Mouse (Mus musculus): Measurements from ENCODE around the gene Htr5a. TPM values are rescaled to one million over a fixed set of nuclear protein-coding genes. Genes with fewer than 3 reads are reported as not detected.

Htr5a gene
- polyA plus RNA-seq, 1 experiment from 2014 or later = not detected

DNA sequence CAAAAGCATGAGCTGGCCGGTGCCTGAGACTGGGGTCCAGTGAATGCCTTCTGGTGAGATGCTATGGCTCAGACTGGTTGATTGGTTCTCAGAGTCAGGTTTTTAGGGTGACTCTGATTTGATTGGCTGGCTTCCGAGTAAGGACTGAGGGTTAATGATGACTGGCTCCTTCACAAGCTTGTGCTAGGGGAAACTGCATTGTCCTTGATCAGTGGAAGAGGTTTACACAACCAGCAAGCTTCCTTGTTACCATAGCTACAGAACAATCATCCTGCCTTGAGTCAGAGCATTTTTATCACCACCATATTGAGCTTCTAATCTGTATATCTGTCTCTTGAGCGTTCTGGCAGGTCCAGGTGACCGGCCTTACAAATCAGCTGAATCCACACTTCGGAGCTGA, 5.0 kb downstream of the Htr5a start:
- no peak for ATAC-seq (ENCODE audit: insufficient number of reproducible peaks, insufficient read depth, low FRiP score, low TSS enrichment, low read depth)
- no peaks in the 10 kb centered on the region for H3K36me3 ChIP-seq

DNA sequence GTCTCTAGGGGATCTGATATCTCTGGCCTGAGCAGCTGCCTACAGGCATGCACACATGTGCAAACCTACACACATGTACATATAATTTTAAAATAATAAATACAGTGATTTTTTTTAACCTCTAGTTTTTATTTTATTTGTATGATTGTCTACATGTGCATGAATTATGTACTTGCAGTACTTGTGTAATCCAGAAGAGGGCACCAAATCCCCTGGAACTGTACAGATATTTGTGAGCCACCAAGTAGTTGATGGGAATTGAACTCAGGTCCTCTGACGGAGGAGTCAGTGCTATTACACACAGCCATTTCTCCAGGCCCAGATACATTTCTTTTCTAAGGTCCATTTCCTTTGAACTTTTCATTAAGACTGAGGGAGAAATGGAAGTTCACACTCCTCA, 12.3 kb downstream of the Htr5a start:
- WGBS = 59% methylated on average over 1 of the region's 1 CpGs
- no peaks in the 10 kb centered on the region for H3K27me3 ChIP-seq
- no peak overlapping the region for H3K4me3 ChIP-seq
- no peak overlapping the region for H3K27ac ChIP-seq
- no peak for ATAC-seq (ENCODE audit: insufficient number of reproducible peaks, insufficient read depth, low FRiP score, low TSS enrichment, low read depth)
- H3K4me2 ChIP-seq = no peak overlapping the region
- no peak overlapping the region for H3K9ac ChIP-seq
- no peaks in the 10 kb centered on the region for H3K4me1 ChIP-seq
- no peaks in the 10 kb centered on the region for H3K36me3 ChIP-seq
- H3K9me3 ChIP-seq = no peaks in the 10 kb centered on the region

More for the DNA sequence above, 5.0 kb downstream of the Htr5a start:
- no peaks in the 10 kb centered on the region for H3K9me3 ChIP-seq
- WGBS = 76% methylated on average over 5 of the region's 5 CpGs
- H3K4me1 ChIP-seq = 0 out of 2 replicates have a peak, but pooled peaks cover 2% of the 10 kb centered on the region
- H3K4me3 ChIP-seq = no peak overlapping the region
- no peak overlapping the region for H3K27ac ChIP-seq
- no peak overlapping the region for H3K4me2 ChIP-seq
- peaks cover 17% of the 10 kb centered on the region for H3K27me3 ChIP-seq
- no peak overlapping the region for H3K9ac ChIP-seq

- Histone ChIP-seq H3K4me3 (no peak overlapping the region), H3K9me3 (no peaks in the 10 kb centered on the region), H3K36me3 (no peaks in the 10 kb centered on the region), H3K27ac (no peak overlapping the region), H3K4me1 (no peaks in the 10 kb centered on the region), H3K27me3 (no peaks in the 10 kb centered on the region), H3K4me2 (no peak overlapping the region), H3K9ac (no peak overlapping the region)
- ATAC-seq (ENCODE audit: insufficient number of reproducible peaks, insufficient read depth, low FRiP score, low TSS enrichment, low read depth) = no peak
- 71% methylated on average over 2 of the region's 2 CpGs for WGBS
These were observed 13.8 kb downstream of the Htr5a start for GRCm38 (mm10) chr5:27855726-27856125.

DNA sequence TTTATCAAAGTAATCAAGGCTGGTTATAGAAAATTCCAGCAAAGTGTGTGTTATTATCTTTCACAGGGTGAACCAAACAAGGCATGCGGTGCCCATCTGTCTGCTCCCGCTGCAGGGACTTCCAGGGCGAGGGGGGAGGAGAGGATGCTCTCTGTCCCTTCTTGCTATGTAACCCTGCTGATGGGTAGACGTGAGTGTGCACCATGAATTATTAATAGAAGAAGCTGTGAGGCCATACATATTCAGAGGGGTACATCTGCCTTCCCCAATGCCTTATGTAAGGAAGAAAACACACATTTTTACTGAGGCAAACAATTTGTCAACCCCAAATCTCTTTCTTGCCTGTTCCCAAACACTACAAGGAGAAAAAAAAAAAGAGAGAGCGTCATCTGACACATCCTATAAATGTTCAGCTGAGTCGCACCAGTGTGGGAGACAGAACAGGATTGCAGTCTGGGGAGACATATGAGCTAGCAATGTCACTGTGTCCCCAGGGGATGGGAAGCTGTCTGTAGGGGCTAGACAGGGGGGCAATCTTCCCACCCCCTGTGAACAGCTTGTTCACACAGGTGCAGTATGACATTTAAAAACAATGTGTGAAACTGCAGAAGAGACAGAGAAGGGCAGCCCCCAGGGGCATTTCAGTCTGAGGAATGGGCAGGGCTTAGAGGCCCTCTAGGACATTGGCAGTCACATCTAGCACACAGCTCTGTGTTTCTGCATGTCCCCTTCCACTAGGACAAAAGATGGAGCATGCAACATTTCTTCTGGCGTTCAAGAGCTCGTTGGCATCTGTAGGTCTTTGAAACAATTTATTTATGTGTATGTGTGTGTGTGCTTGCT, 31.5 kb downstream of the Htr5a start:
- no peaks in the 10 kb centered on the region for H3K9me3 ChIP-seq

GRCm38 (mm10) chr5:27874211-27874610, 32.3 kb downstream of the Htr5a start:
- Histone ChIP-seq H3K27me3 (no peaks in the 10 kb centered on the region), H3K9ac (no peak overlapping the region), H3K9me3 (no peaks in the 10 kb centered on the region), H3K27ac (no peak overlapping the region), H3K4me2 (no peak overlapping the region), H3K4me3 (no peak overlapping the region), H3K36me3 (no peaks in the 10 kb centered on the region), H3K4me1 (peaks cover 5% of the 10 kb centered on the region)
- WGBS = 68% methylated on average over 5 of the region's 5 CpGs
- ATAC-seq (ENCODE audit: insufficient number of reproducible peaks, insufficient read depth, low FRiP score, low TSS enrichment, low read depth) = no peak

More for the DNA sequence above, 31.5 kb downstream of the Htr5a start:
- Histone ChIP-seq H3K27me3 (no peaks in the 10 kb centered on the region), H3K27ac (no peak overlapping the region), H3K4me2 (no peak overlapping the region), H3K36me3 (no peaks in the 10 kb centered on the region), H3K4me3 (no peak overlapping the region), H3K9ac (no peak overlapping the region), H3K4me1 (peaks cover 5% of the 10 kb centered on the region)
- ATAC-seq (ENCODE audit: insufficient number of reproducible peaks, insufficient read depth, low FRiP score, low TSS enrichment, low read depth) = no peak
- WGBS = 49% methylated on average over 8 of the region's 8 CpGs

DNA sequence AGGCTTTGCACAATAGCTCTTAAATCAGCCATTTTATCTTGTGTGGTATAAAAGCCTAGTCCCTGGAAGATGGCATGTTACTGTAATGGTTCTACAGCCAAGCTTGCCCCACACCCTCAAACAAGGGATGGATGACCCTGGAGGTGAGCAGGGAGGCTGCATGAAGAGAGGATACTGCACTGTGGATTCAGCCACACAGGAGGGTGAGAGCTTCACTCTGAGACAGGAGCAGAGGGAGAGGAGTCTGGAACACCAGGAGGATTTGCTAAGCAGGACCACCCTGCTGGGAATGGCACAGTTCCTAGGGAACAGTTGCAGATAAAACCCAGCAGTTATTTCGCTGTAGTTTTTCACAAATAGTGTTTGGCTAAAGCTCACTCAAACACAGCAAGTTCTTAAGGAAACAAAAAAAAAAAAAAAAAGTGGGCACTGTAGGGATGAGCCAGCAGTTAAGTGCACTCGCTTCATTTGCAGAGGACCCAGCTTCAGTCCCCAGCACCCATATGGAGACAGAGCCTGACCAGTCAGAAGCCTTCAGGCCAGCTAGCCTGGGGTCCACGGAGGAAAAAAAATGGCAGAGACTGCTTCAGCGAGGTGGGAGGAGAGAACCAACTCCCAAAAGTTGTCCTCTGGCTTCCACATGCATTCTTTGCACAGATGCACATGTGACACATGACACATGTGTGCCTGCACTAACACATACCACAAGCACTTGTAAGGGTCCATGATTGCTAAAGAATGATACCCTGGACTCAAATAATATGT, 33.6 kb downstream of the Htr5a start:
- H3K4me1 ChIP-seq = peaks cover 5% of the 10 kb centered on the region
- H3K36me3 ChIP-seq = no peaks in the 10 kb centered on the region
- H3K4me3 ChIP-seq = no peak overlapping the region
- no peak overlapping the region for H3K27ac ChIP-seq
- WGBS = 59% methylated on average over 4 of the region's 4 CpGs
- H3K4me2 ChIP-seq = no peak overlapping the region
- no peak for ATAC-seq (ENCODE audit: insufficient number of reproducible peaks, insufficient read depth, low FRiP score, low TSS enrichment, low read depth)
- H3K9ac ChIP-seq = no peak overlapping the region
- H3K9me3 ChIP-seq = no peaks in the 10 kb centered on the region
- H3K27me3 ChIP-seq = no peaks in the 10 kb centered on the region

DNA sequence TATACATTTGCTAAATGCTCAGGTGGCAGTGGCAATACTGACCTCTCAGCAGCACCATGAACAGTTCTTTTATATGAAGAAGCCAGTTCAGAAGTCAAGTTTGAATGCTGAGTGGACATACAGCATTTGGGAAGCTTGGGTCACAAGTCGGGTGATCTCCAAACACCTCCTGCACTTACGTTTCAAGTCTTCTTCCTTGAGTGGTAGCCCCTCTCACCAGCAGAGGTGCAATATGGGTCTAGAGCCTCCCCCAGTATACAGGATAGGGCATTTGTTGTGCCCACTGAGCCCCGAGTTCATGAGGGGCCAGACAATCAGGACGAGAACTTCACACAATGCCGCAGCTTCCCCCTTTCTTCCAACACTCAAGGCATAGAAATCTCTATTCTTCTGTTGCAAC, 36.4 kb downstream of the Htr5a start:
- Histone ChIP-seq H3K27ac (no peak overlapping the region), H3K9me3 (no peaks in the 10 kb centered on the region), H3K4me2 (no peak overlapping the region), H3K9ac (no peak overlapping the region), H3K27me3 (no peaks in the 10 kb centered on the region), H3K4me3 (no peak overlapping the region), H3K36me3 (no peaks in the 10 kb centered on the region), H3K4me1 (peaks cover 5% of the 10 kb centered on the region)
- no peak for ATAC-seq (ENCODE audit: insufficient number of reproducible peaks, insufficient read depth, low FRiP score, low TSS enrichment, low read depth)
- 89% methylated on average over 5 of the region's 5 CpGs for WGBS

GRCm38 (mm10) chr5:27879726-27880125, 37.8 kb downstream of the Htr5a start:
- WGBS = 87% methylated on average over 3 of the region's 3 CpGs
- ATAC-seq (ENCODE audit: insufficient number of reproducible peaks, insufficient read depth, low FRiP score, low TSS enrichment, low read depth) = no peak

GRCm38 (mm10) chr5:27880329-27881036, 38.5 kb downstream of the Htr5a start:
- Histone ChIP-seq H3K9ac (no peak overlapping the region), H3K27me3 (no peaks in the 10 kb centered on the region), H3K36me3 (no peaks in the 10 kb centered on the region), H3K27ac (no peak overlapping the region), H3K9me3 (no peaks in the 10 kb centered on the region), H3K4me1 (no peaks in the 10 kb centered on the region), H3K4me3 (no peak overlapping the region), H3K4me2 (no peak overlapping the region)
- ATAC-seq (ENCODE audit: insufficient number of reproducible peaks, insufficient read depth, low FRiP score, low TSS enrichment, low read depth) = no peak
- WGBS = 35% methylated on average over 3 of the region's 3 CpGs

More at GRCm38 (mm10) chr5:27879726-27880125, 37.8 kb downstream of the Htr5a start:
- no peaks in the 10 kb centered on the region for H3K9me3 ChIP-seq
- no peak overlapping the region for H3K4me2 ChIP-seq
- no peaks in the 10 kb centered on the region for H3K27me3 ChIP-seq
- no peaks in the 10 kb centered on the region for H3K36me3 ChIP-seq
- no peak overlapping the region for H3K9ac ChIP-seq
- H3K27ac ChIP-seq = no peak overlapping the region
- no peaks in the 10 kb centered on the region for H3K4me1 ChIP-seq
- no peak overlapping the region for H3K4me3 ChIP-seq

GRCm38 (mm10) chr5:27881261-27881660, 39.3 kb downstream of the Htr5a start:
- ATAC-seq (ENCODE audit: insufficient number of reproducible peaks, insufficient read depth, low FRiP score, low TSS enrichment, low read depth) = no peak
- no peaks in the 10 kb centered on the region for H3K36me3 ChIP-seq
- H3K9me3 ChIP-seq = no peaks in the 10 kb centered on the region
- H3K4me2 ChIP-seq = no peak overlapping the region
- no peak overlapping the region for H3K27ac ChIP-seq
- WGBS = 86% methylated on average over 2 of the region's 2 CpGs
- H3K27me3 ChIP-seq = no peaks in the 10 kb centered on the region
- H3K4me1 ChIP-seq = no peaks in the 10 kb centered on the region
- H3K4me3 ChIP-seq = no peak overlapping the region
- no peak overlapping the region for H3K9ac ChIP-seq

- Histone ChIP-seq H3K4me2 (no peak overlapping the region), H3K4me1 (no peaks in the 10 kb centered on the region), H3K36me3 (no peaks in the 10 kb centered on the region), H3K9me3 (no peaks in the 10 kb centered on the region), H3K4me3 (no peak overlapping the region), H3K27me3 (no peaks in the 10 kb centered on the region), H3K9ac (no peak overlapping the region), H3K27ac (no peak overlapping the region)
- ATAC-seq (ENCODE audit: insufficient number of reproducible peaks, insufficient read depth, low FRiP score, low TSS enrichment, low read depth) = no peak
- WGBS = 86% methylated on average over 3 of the region's 3 CpGs
These were observed 46.1 kb downstream of the Htr5a start for GRCm38 (mm10) chr5:27888080-27888479.

Data from embryonic facial prominence, embryonic 13.5 days (tissue).